Mouse (Mus musculus) midbrain, embryonic 16.5 days (tissue): ENCODE results near the gene Ttc6. TPM values are rescaled to one million over a fixed set of nuclear protein-coding genes. Genes with fewer than 3 reads are reported as not detected.

Experiments
- ATAC-seq: fragments of 200-750 bp; cut with Nextera tagmentation; 2 replicates; pipeline ENCODE4 v1.8.0; 2017; ENCODE audit warnings: moderate TSS enrichment
- H3K27ac ChIP-seq: fragments of 300-500 bp; sonication (generic); 2 replicates; pipeline ENCODE4 v1.5.1; 2014; ENCODE audit warnings: mild to moderate bottlenecking, low read length, mixed read lengths
- H3K27me3 ChIP-seq: fragments of 300-500 bp; sonication (generic); 2 replicates; pipeline ENCODE4 v1.6.1; 2014; ENCODE audit warnings: low read depth, low read length, mixed read lengths; ENCODE audit not compliant: control insufficient read depth, insufficient read depth
- H3K36me3 ChIP-seq: fragments of 300-500 bp; sonication (generic); 2 replicates; pipeline ENCODE4 v1.6.1; 2014; ENCODE audit warnings: mild to moderate bottlenecking, low read length, moderate library complexity, mixed read lengths; ENCODE audit not compliant: control insufficient read depth, insufficient read depth
- H3K4me1 ChIP-seq: fragments of 300-500 bp; sonication (generic); 2 replicates; pipeline ENCODE4 v1.6.1; 2014; ENCODE audit warnings: mild to moderate bottlenecking, low read length, mixed read lengths; ENCODE audit not compliant: control insufficient read depth, insufficient read depth
- H3K4me2 ChIP-seq: fragments of 300-500 bp; sonication (generic); 2 replicates; pipeline ENCODE4 v1.6.1; 2014; ENCODE audit warnings: mild to moderate bottlenecking, low read length, mixed read lengths
- H3K4me3 ChIP-seq: fragments of 300-500 bp; sonication (generic); 2 replicates; pipeline ENCODE4 v1.5.1; 2014; ENCODE audit warnings: low read depth, mild to moderate bottlenecking, low read length, moderate library complexity, mixed read lengths
- H3K9ac ChIP-seq: fragments of 300-500 bp; sonication (generic); 2 replicates; pipeline ENCODE4 v1.6.1; 2014; ENCODE audit warnings: low read depth, low read length, mixed read lengths
- H3K9me3 ChIP-seq: fragments of 300-500 bp; sonication (generic); replicated peaks from 2 replicates; pipeline ENCODE4 v1.6.1; 2014; ENCODE audit warnings: mild to moderate bottlenecking, low read length, mixed read lengths; ENCODE audit not compliant: control insufficient read depth, poor library complexity, severe bottlenecking
- WGBS: fragments of 180-500 bp; shearing (Covaris S2); extraction: QIAGEN DNeasy Blood & Tissue Kit; methylation state at CpG from one replicate; pipeline ENCODE4 v1.1.7; 2014; 5-methylcytosine and 5-hydroxymethylcytosine counted together
- polyA plus RNA-seq: library from polyadenylated mRNA; unstranded; fragments of >200 nt; fragmentation: Nextera tagmentation; extraction: Ambion mirVana; gene quantifications from 2 replicates; pipeline ENCODE4 v1.2.1, GENCODE M21; 2015

The Ttc6 gene
- polyA plus RNA-seq, 1 experiment from 2014 or later: 1.3 TPM

DNA sequence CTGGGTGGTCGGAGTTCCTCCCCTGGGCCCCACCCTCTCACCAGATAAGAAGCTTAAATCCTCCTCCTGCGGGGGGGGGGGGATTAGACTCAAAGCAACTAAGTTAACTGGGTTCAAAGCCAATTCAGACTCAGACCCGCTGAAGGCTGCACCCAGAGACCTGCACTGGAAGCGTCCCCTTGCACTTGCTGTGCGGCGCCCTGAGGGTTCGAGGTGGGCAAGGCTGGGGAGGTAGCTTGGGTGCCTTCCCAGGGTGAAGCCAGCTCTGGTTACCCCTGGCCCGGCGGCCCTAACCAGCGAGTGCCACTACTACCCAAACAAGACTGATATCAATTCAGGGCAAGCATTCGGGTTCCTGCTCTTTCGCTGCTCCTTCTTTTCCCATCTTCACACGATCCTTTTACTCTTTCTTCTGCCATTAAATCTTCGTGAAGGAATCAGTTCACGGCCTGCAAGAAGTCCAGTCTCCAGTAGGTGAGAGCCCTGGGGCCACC is 14.2 kb upstream of the Ttc6 start:
- no peak overlapping the region; the same call in 1 of the 2 replicates for H3K4me2 ChIP-seq
- ATAC-seq: no peak
- no peaks in the 10 kb centered on the region for H3K9me3 ChIP-seq
- peaks cover 5% of the 10 kb centered on the region; the same call in 1 of the 2 replicates for H3K4me1 ChIP-seq
- H3K27me3 ChIP-seq: peaks cover 85% of the 10 kb centered on the region
- H3K36me3 ChIP-seq: no peaks in the 10 kb centered on the region
- H3K4me3 ChIP-seq: no peak overlapping the region
- H3K27ac ChIP-seq: no peak overlapping the region
- WGBS: under 1% methylated on average over 15 of the region's 15 CpGs
- no peak overlapping the region for H3K9ac ChIP-seq

DNA sequence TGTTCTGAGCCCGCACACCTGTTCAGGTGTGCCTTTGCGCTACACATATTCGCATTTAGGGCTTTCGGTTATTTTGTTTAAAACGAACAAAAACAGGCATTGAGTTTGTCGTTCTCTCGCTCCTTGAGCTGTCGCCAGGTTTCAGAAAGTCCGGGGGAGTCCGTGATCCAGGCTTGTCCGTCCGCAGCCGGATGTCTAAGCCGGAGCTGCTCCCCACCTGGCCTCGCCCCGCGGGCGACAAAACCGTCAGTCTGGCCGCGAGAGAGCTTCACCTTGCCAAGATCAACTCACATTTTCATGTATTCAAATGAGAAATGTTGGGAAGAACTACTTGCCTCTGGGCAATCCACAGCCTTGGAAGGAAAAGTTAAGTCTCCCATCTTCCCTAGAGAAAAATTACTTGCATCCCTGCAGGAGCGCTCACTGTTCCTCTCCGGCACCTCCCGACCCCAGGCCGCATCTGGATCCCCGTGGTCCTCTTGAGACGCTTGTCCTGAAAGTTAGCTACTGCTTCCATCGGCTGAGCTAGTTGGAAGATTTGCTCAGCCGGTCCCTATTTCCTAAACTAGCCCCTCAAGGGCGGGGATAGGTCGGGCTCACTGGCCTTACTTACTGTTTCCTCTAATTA is 13.6 kb upstream of the Ttc6 start:
- H3K27me3 ChIP-seq: peaks cover 89% of the 10 kb centered on the region
- no peak overlapping the region for H3K27ac ChIP-seq
- peaks cover 5% of the 10 kb centered on the region; the same call in 1 of the 2 replicates for H3K4me1 ChIP-seq
- H3K4me2 ChIP-seq: no peak overlapping the region
- ATAC-seq: no peak
- H3K9ac ChIP-seq: no peak overlapping the region
- H3K36me3 ChIP-seq: no peaks in the 10 kb centered on the region
- no peak overlapping the region for H3K4me3 ChIP-seq
- 2% methylated on average over 31 of the region's 31 CpGs for whole genome bisulfite sequencing
- H3K9me3 ChIP-seq: no peaks in the 10 kb centered on the region

DNA sequence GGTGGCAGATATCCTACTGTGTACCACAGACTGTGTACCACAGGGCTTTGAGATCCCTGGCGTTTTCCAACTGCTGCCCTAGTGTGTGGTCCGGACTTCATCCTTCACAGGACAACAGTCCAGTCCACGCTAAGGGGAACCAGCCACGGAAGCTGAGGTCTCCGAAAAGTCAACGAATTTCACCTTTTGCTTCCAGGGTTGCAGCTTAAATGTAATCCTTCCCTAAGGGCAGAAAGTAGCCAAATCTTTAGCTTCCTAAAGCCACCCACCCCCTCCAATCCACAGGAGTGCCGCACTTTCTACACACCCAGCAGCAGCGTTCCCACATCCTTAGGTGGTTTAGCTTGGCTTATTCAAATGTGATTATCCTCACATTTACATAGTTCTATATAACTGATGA is 13.0 kb upstream of the Ttc6 start:
- WGBS: 7% methylated on average over 8 of the region's 8 CpGs

DNA sequence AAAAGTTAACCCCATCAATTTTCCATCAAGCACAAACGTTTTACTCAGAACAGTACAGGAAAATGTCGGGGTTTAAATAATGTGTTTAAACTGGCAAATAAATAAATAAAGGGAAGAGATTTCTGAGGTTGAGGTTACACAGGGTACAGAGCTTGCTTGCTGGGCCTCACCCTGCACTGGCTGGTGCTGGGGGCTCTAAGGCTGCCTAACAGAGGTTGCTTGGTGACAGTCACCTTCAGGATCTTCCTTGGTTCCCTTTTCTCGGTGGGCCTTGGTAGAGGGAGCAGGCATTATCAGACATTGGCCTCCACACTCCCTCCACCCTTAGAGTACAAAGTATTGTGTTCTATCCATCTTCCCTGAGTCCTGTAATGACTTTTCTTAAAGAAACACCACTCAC is 11.6 kb upstream of the Ttc6 start:
- no peak overlapping the region for H3K27ac ChIP-seq
- H3K9me3 ChIP-seq: no peaks in the 10 kb centered on the region
- no peaks in the 10 kb centered on the region for H3K36me3 ChIP-seq
- H3K27me3 ChIP-seq: peaks cover 82% of the 10 kb centered on the region
- ATAC-seq: no peak
- no peak overlapping the region for H3K4me2 ChIP-seq
- no peaks in the 10 kb centered on the region for H3K4me1 ChIP-seq
- no peak overlapping the region for H3K4me3 ChIP-seq
- H3K9ac ChIP-seq: no peak overlapping the region
- 13% methylated on average over 3 of the region's 3 CpGs for WGBS

More for the DNA sequence above, 13.0 kb upstream of the Ttc6 start:
- Histone ChIP-seq H3K27me3 (peaks cover 91% of the 10 kb centered on the region), H3K36me3 (no peaks in the 10 kb centered on the region), H3K4me3 (no peak overlapping the region), H3K4me1 (no peaks in the 10 kb centered on the region), H3K9me3 (no peaks in the 10 kb centered on the region), H3K27ac (no peak overlapping the region), H3K9ac (no peak overlapping the region), H3K4me2 (no peak overlapping the region)
- no peak for ATAC-seq

GRCm38 (mm10) chr12:57554091-57554490 is 9.8 kb upstream of the Ttc6 start:
- Histone ChIP-seq H3K27me3 (peaks cover 69% of the 10 kb centered on the region), H3K4me2 (no peak overlapping the region), H3K9me3 (no peaks in the 10 kb centered on the region), H3K4me3 (no peak overlapping the region), H3K36me3 (no peaks in the 10 kb centered on the region), H3K27ac (no peak overlapping the region), H3K9ac (no peak overlapping the region), H3K4me1 (no peaks in the 10 kb centered on the region)
- ATAC-seq: no peak
- 45% methylated on average over 3 of the region's 3 CpGs for WGBS

DNA sequence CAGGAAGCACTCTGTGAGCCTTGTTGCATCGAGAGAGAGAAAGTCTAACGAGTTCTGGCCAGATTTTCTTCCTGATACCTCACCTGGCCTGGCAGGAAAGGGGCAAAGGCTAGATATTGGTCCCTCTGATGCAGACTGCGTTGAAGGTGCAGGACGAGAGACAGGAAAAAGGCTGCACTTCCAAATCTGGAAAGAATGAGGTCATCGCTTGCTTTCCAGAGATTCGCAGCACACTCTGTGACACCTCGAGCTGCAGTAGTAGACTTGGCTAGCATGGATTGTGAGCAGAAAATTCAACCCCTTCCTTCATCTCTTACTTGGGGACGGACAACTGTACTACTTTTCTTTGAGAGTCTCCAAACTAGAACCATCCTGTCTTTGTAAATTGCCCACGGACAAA is 7.9 kb downstream of the Ttc6 start:
- H3K9ac ChIP-seq: no peak overlapping the region
- H3K36me3 ChIP-seq: no peaks in the 10 kb centered on the region
- no peak for ATAC-seq
- H3K27ac ChIP-seq: no peak overlapping the region
- no peaks in the 10 kb centered on the region for H3K4me1 ChIP-seq
- H3K4me2 ChIP-seq: no peak overlapping the region
- no peaks in the 10 kb centered on the region for H3K9me3 ChIP-seq
- no peak overlapping the region for H3K4me3 ChIP-seq
- H3K27me3 ChIP-seq: peaks cover 21% of the 10 kb centered on the region
- WGBS: 36% methylated on average over 9 of the region's 9 CpGs

- H3K36me3 ChIP-seq: no peaks in the 10 kb centered on the region
- no peak overlapping the region for H3K27ac ChIP-seq
- no peak for ATAC-seq
- H3K4me1 ChIP-seq: no peaks in the 10 kb centered on the region
- no peak overlapping the region for H3K9ac ChIP-seq
- no peak overlapping the region for H3K4me3 ChIP-seq
- peaks cover 21% of the 10 kb centered on the region for H3K27me3 ChIP-seq
- H3K9me3 ChIP-seq: no peaks in the 10 kb centered on the region
- H3K4me2 ChIP-seq: no peak overlapping the region
These were observed 8.5 kb downstream of the Ttc6 start for GRCm38 (mm10) chr12:57572415-57572814.

DNA sequence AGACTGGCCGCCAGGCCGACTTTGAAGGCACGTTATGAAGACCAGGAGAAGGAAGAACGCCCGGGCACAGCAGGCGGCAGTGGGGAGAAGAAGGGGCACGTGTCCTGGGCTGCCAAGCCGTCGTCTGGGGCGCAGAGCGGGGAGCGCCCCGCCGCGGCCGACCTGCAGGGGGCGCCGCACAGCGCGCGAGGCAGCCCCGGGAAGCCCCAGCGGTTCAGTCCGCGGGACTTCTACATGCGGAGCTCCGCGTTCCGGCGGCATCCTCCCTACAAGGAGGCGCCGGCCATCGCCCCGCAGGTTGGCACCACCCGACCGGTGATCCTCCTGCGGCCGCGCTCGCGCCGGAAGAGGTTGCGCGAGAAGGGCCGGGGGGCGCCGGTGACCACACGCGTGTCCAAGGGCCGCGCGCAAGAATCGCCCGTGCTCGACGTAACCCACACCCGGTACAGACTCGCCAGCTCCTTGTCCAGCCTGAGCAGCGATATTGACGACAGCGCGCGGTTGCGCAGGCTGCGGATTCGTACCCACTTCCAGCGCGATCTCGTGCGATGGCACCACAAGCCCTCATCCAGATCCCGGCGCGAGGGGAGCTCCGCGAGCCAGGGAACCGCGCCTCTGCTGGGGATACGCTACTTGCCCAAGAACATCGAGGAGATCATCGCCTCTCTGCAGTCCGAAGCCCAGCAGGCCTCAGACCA is 12.2 kb downstream of the Ttc6 start:
- peak overlapping the region; percentile 61 for H3K9ac ChIP-seq
- H3K9me3 ChIP-seq: no peaks in the 10 kb centered on the region
- H3K27ac ChIP-seq: no peak overlapping the region
- H3K4me3 ChIP-seq: peak overlapping the region; percentile 57
- 2% methylated on average over 79 of the region's 81 CpGs for WGBS
- H3K27me3 ChIP-seq: peaks cover 23% of the 10 kb centered on the region
- H3K4me2 ChIP-seq: peak overlapping the region; percentile 84
- peak; percentile 94 for ATAC-seq
- no peaks in the 10 kb centered on the region for H3K4me1 ChIP-seq
- no peaks in the 10 kb centered on the region for H3K36me3 ChIP-seq

DNA sequence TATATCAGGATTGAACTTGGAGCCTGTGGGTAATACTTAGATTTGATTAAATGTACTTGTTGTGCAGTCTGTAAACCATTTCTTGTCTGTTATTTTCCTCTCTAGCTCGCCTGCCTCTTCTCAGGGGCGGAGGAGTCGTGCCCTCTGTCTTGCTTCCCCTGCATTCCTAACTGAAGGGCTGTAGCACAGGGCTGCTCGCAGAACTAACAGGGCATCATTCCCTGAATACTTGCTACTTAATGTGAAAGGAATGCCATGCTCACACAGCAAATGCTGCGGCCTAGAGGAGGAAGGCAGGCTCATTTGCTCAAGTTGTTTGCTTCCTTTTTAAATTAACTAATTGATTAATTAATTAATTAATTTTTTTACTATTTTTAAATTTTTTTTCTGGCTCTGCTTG is 43.7 kb downstream of the Ttc6 start:
- H3K9ac ChIP-seq: no peak overlapping the region
- H3K4me1 ChIP-seq: no peaks in the 10 kb centered on the region
- no peak overlapping the region for H3K4me2 ChIP-seq
- no peaks in the 10 kb centered on the region for H3K9me3 ChIP-seq
- no peaks in the 10 kb centered on the region for H3K36me3 ChIP-seq
- no peaks in the 10 kb centered on the region for H3K27me3 ChIP-seq
- no peak for ATAC-seq
- no peak overlapping the region for H3K4me3 ChIP-seq
- 61% methylated on average over 5 of the region's 5 CpGs for WGBS
- no peak overlapping the region for H3K27ac ChIP-seq
